Mouse (Mus musculus) 416B (cell line): Measurements from ENCODE around the gene Nmd3.

Experiments used
- DNase-seq: peaks from one replicate; pipeline ENCODE4 v3.0.0; 2011; ENCODE audit warnings: low read depth

Gene Nmd3

GRCm38 (mm10) chr3:69721814-69722186, at the start of gene Nmd3:
Gene Nmd3 (plus strand): TSS chr3:69721985.
- peak; percentile 97 for DNase-seq

- DNase-seq: no peak
Observed at GRCm38 (mm10) chr3:69673351-69673750, 48.4 kb upstream of the Nmd3 start.

DNA sequence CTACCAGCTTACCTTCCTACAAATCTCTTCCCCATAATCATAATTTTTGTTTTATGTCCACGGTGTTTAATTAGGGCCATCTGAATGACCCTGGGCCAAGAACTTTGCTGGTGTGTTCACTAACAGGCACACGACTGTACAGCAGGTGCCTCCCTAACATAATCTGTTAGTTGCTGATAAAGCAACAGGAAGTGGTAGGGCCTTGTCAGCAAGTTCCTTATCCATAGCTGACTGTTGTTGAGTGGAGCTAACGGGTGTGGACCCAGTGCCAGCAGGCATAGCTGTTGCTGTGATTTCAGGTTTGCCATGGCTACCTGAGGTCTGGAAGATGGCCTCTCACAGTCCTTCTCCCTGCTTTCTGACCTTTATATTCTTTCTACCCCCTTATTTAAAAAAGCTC, 47.6 kb upstream of the Nmd3 start:
- peak; percentile 90 for DNase-seq

DNA sequence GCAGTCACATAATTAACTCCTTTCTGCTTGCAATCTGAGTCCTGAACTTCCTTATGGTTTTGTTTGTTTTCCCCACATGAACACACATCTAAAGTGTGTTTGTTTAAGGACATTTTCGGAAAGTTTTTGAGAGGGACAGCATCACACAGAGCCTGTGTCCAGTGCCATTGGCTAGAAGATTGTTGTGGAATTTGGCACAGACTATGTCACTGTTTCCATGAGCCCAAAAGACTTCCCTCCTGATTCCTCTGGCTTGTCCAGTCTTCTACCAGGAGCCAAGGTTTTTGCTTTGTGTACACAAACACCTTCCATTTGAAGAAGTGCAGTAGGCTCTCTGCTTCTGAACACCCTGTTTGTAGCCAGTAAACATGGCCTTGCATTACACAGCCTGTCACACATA, 32.0 kb upstream of the Nmd3 start:
- no peak for DNase-seq

DNA sequence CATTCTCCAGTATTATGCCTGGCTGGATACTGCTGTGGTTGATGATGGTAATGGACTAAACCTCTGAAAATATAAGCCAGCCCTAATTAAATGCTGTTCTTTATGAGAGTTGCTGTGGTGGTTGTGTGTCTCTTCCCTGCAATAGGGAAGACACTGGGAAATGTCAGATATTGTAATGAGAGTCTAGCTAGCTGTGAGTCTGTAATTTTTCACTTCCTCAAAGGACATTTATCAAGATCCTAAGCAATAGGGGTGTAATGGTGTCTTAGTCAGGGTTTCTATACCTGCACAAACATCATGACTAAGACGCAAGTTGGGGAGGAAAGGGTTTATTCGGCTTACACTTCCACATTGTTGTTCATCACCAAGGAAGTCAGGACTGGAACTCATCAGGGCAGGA, 30.8 kb upstream of the Nmd3 start:
- DNase-seq: no peak

DNA sequence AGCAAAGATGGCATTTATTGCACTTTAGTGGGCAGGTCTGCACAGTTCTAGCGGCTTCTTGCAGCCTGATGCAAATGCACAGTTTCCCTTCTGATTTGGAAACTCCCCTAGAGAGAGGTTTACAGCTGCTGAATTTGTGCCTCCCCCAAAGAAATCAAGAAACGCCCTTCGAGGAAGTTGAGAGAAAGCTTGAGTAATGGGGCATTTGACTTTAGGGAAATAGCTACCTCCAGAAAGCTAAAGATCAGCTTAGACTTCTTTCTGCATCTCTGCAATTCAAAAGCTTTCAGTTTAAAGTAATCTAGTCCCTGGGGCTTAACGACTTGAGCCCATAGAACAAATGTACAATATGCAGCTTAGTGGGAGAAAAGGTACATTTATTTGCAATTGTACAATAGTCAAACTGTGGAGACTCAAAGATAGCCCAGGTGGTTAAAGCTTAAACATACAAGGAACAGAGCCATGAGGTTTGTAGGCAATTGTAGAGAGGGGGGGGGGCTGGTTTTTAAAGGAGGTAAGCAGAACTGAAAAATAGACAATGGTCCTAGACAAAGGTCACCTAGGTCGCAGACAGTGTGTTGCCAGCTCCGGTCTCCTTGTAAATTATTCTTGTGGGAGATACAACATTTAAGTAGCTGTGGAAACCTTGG, 21.8 kb upstream of the Nmd3 start:
- DNase-seq: peak; percentile 34

DNA sequence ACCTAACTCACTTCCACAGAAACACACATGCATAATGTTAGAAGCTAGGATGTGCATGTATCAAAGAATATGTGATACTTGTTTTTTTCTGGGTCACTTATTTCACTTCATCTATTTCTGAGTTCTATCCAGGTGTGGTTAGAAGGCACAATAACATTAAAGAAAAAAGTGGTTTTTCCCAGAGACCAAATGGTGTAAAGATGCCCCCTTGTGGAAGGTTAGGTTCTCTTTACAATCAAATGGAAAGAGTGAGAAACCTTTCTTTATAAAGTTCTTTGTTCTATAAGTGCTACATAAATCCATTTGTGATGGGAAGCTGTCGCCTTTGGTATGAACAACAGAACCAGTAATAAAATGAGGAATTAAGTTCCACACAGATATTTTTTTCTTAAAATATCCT, 19.9 kb upstream of the Nmd3 start:
- DNase-seq: peak; percentile 50

- DNase-seq: no peak
Observed at GRCm38 (mm10) chr3:69702421-69702820, 19.4 kb upstream of the Nmd3 start.

DNA sequence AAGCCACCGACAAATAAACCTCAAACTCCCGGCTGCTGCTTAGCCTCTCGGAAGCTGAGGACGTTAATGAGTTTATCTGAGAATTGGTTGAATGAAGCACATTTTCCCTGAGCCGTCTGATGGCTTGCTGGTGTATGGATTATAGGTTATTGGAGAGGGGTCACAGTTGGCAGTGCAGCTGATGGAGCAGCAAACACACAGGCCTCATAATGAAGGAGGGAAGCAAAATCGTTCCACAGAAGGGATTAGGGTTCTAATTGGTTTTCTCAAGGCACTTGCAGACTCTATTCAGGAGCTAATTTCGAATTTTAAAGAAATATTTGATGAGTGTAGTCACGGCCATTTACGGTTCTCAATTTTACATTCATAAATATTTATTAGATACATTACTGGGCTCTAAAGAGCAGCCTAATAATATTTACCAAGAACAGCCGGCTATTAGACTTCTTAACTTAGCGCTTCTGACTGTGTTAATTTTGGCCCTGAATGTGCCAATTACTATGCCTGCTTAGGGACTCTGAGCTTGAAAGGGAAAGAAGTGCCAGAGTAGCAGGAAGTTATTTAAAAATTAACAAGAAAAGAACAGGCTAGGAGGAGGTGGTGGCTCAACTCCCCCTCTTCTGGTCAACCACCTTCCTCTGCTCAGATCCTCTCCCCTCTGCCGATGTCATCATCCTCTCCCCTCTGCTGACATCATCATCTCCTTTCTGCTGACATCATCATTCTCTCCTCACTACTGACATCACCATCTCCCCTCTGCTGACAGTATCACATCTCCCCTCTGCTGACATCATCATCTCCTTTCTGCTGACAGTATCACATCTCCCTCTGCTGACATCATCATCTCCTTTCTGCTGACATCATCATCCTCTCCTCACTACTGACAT, 12.5 kb upstream of the Nmd3 start:
- no peak for DNase-seq

DNA sequence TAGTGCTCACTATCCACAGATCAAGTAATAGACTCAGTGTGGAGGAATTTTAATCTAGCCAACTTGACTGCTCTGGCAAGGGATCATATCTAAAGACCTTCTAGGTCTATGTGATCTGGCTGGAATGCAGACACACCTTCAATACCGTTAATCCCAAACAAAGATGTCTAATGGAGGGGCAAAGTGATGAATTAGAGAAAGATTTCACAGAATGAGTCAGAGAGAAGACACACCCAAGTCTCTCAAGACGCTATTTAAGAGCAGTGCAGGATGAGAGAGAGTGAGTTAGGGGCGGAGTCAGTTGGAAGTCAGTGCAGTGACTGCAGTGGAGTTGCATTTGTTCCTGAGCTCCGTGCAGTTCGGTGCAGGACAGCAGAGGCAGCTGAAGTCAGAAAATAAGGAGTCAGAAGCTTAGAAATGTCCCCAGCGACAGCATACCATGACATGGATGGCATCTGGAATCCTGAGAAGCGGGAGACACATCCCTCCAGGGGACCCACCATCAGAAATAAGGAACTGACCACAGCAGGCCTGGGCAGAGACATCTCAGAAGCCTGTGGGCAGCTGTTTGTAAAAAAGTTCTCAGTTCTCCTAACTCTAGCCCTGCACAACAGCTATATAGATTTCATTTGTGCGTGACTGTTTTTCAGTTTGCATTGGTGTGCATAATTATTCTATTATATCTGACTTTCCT, 9.7 kb upstream of the Nmd3 start:
- DNase-seq: no peak

DNA sequence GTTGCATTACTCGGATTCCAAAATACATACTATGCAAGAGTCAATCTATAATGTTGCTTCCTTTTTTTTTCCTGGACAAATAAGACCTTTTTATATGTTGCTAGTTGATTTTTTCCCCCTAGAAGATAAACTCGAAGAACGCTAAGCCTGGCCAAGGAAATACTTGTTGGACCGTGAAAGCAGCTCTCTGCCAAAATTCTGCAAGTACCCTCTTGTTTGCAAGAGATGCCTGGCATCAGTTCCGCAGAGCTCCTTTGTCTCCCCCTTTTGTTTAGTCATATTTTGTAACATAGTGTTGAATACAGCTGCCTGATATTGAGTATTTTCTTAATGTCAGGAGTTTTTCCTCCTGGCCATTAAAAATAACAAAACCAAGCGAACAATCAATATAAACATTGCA, 4.3 kb upstream of the Nmd3 start:
- DNase-seq: no peak

DNA sequence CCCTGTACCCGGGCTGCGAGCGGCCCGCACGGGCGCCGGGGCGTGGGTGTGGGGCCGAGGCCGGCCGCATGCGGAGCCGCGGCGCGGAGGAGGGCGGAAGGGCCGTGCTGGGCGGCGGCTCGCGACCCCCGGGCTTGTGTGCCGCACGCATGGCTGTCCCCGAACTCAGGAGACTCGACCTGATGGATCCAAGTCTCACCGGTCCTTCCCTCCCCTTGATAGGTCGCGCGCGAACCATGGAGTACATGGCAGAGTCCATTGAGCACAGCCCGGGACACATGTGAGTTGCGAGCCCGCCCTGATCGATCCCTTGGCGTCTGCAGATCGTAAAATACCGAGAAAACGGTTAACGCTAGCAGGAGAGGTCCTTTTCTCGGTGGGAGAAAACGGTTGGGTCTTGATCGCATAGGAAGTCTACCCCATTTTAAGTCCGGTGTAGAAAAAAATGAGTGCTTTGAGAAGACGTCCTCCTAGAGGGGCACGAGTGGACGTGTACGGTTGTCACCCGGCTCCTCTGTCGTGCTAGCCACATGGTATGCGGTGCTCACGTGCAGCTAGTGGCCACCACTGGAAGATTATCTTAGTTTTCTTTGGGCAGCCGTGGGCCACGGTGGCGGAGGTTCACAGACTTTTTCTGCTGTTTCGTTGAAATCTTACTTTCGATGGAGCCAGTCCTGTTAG, 542 bp downstream of the Nmd3 start:
- DNase-seq: peak; percentile 63

DNA sequence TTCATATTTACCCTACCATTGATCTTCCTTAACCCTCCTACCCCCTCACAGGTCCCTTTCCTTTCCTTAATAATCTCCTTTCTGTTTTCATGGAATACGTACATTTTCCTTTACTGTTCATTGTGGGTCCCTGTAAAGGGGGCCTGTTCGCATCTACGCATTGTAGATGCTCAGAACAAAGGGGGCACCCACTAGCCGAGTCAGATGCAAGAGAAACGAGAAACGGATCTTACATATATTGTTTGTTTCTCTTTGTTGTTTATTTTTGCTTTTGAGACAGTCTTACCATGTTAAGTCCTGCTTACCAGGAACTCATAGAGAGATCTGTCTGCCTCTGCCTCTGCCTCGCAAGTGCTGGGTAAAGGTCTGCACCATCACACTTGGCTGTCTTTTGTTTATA, 1.4 kb downstream of the Nmd3 start:
- no peak for DNase-seq

DNA sequence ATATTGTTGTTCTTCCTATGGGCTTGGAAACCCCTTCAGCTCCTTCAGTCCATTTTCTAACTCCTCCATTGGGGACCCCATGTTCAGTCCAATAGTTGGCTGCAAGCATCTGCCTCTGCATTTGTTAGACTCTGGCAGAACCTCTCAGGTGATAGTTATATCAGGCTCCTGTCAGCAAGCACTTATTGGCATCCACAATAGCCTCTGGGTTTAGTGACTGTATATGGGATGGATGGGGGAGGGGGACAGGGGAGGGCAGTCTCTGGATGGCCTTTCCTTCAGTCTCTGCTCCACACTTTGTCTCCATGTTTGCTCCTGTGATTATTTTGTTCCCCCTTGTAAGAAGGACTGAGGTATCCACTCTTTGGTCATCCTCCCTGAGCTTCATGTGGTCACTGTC, 9.1 kb downstream of the Nmd3 start:
- no peak for DNase-seq

GRCm38 (mm10) chr3:69733939-69734338, 12.2 kb downstream of the Nmd3 start:
- DNase-seq: no peak

DNA sequence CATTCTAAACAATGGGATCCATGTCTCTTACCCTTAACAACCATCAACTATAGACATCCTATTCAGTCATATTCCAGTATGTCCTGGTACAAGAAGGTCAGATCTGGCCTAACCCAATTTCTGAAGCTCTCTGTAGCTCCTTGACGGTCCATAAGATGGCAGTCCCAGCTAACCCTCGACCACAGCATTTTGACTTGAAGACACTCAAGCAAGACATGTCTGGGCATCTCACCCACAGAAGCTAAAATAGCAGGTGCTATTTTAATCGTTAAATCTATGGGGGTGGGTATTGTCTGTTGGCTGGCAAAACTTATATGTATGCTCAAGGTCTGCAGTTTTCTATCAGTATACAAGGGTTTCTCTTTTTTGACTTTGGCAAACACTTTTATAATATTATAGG, 33.4 kb downstream of the Nmd3 start:
- peak; percentile 52 for DNase-seq

DNA sequence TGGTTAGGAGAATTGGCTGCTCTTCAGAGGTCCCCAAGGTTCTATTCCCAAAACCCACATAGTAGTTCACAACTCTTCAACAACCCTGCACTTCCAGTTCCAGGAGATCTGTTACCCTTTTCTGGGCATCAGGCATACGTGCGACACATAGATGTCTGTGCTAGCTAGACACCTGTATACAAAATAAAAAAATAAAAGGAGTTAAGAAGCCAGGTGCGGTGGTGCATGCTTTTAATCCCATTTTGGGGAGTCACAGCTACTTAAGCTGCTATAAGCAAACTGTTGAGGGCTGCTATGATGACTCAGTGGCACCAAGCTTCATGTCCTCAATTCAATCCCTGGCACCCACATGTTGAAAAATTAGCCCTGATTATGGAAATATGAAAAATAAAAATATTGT, 34.2 kb downstream of the Nmd3 start:
- no peak for DNase-seq

GRCm38 (mm10) chr3:69756499-69756898, 34.7 kb downstream of the Nmd3 start:
- peak; percentile 86 for DNase-seq

- no peak for DNase-seq
Observed at GRCm38 (mm10) chr3:69757456-69757855, 35.7 kb downstream of the Nmd3 start.

DNA sequence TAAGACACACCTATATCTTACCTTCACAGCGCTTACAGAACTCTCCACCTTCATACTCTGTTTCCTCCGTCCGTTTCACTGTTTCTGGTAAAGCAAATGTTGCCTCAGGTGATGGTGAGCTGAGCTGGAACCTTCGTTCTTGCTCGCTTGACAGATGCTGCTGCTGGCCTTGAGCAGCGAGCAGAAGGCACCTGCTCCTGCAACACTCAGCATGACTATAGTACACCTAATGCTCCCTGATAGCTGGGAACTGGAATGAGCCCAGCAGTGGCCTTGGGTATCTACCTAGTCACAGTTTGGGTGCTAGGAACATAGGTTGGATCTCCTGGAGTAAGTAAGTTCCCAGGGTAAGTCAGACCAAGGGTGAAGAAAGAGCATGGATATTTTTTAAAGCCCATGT, 38.3 kb downstream of the Nmd3 start:
- DNase-seq: no peak

DNA sequence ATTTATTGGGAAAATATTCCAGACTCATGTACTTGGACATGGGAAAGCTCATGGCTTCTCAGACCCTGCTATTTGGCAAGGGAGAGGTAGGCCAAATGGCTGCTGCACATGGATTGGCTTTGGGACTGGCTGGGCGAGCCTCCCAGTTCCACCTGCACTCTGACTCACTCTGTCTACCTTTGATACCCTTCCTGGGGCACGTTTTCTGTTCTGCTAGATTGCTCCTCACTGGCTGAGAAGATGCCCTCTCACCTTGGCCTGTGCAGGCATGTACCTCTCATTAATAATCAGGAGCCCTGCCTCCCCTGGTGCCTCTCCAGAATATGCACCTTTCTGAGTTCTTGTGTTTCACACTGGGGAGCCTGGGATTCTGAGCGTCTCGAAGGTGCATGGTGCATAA, 39.4 kb downstream of the Nmd3 start:
- no peak for DNase-seq

DNA sequence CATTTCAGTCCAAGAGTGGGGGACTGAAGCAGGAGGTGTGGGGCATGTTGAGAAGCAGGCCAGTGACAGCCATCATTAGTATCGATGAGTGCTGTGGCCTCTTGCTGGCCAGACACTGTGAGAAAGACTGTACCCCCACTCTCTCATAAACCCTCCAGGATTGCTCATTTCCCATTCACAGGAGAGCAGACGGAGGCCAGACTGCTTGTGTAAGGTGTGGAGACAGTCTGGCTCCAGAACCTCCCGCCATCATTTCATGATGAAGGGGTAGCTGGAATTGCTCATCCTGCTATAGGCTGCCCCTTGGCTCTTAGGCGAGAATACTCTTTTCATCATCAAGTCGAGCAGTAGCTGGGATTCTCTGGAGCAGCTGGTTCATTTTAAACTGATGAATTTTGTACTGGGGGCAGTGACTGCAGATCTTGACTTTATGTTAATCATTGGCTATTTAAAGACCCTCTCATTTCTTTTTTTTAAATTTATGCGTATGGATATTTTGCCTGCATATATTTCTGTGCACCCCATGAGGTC, 41.1 kb downstream of the Nmd3 start:
- DNase-seq: no peak
